Mouse (Mus musculus) c-Kit-positive CD71-positive TER-119-negative erythroid progenitor cells, embryonic 14.5 days (primary cell): ENCODE results near the gene Arid1b.
A peak's percentile ranks its signal among the peaks of the same experiment; 100 is the strongest.

Source experiments
- DNase-seq: peaks from one replicate; pipeline ENCODE4 v3.0.0-alpha.2; 2013; ENCODE audit warnings: low read depth

The Arid1b gene

GRCm38 (mm10) chr17:5189551-5190351 is 195.6 kb downstream of the Arid1b start:
- peak; percentile 80 for DNase-seq

- DNase-seq, result no peak
These were observed 196.2 kb downstream of the Arid1b start for GRCm38 (mm10) chr17:5190367-5190766.

- no peak for DNase-seq
These were observed 200.2 kb downstream of the Arid1b start for GRCm38 (mm10) chr17:5194157-5194916.

- no peak for DNase-seq
These were observed 201.3 kb downstream of the Arid1b start for GRCm38 (mm10) chr17:5195397-5195796.

GRCm38 (mm10) chr17:5196005-5196404 is 201.9 kb downstream of the Arid1b start:
- DNase-seq, result no peak

- DNase-seq, result no peak
These were observed 202.4 kb downstream of the Arid1b start for GRCm38 (mm10) chr17:5196508-5196907.

GRCm38 (mm10) chr17:5197083-5197482 is 203.0 kb downstream of the Arid1b start:
- DNase-seq, result no peak

- DNase-seq, result no peak
These were observed 203.6 kb downstream of the Arid1b start for GRCm38 (mm10) chr17:5197765-5198164.

GRCm38 (mm10) chr17:5198252-5198651 is 204.1 kb downstream of the Arid1b start:
- no peak for DNase-seq

- DNase-seq, result no peak
These were observed 204.7 kb downstream of the Arid1b start for GRCm38 (mm10) chr17:5198811-5199210.

GRCm38 (mm10) chr17:5200638-5201037 is 206.5 kb downstream of the Arid1b start:
- no peak for DNase-seq

- DNase-seq, result peak; percentile 52
These were observed 207.9 kb downstream of the Arid1b start for GRCm38 (mm10) chr17:5201859-5202598.

- no peak for DNase-seq
These were observed 208.6 kb downstream of the Arid1b start for GRCm38 (mm10) chr17:5202756-5203155.

- no peak for DNase-seq
These were observed 209.4 kb downstream of the Arid1b start for GRCm38 (mm10) chr17:5203346-5204102.

- no peak for DNase-seq
These were observed 210.1 kb downstream of the Arid1b start for GRCm38 (mm10) chr17:5204103-5204665.

- no peak for DNase-seq
These were observed 211.0 kb downstream of the Arid1b start for GRCm38 (mm10) chr17:5205163-5205581.

- no peak for DNase-seq
These were observed 212.6 kb downstream of the Arid1b start for GRCm38 (mm10) chr17:5206731-5207130.

GRCm38 (mm10) chr17:5207881-5208280 is 213.7 kb downstream of the Arid1b start:
- no peak for DNase-seq

GRCm38 (mm10) chr17:5208362-5208761 is 214.2 kb downstream of the Arid1b start:
- no peak for DNase-seq

- no peak for DNase-seq
These were observed 214.9 kb downstream of the Arid1b start for GRCm38 (mm10) chr17:5209076-5209475.

- no peak for DNase-seq
These were observed 216.1 kb downstream of the Arid1b start for GRCm38 (mm10) chr17:5210101-5210727.
